Mouse (Mus musculus): ENCODE data around the gene Slc25a47.

GRCm38 (mm10) chr12:108896006-108896405 lies 60.2 kb downstream of the Slc25a47 start:
- TF ChIP-seq CTCF (IDR thresholded peaks at IDR 0.05; ENCODE audit: borderline replicate concordance, insufficient read depth, low read length) (peak; percentile 19; the same call in 1 of the 2 replicates), POLR2A (IDR thresholded peaks at IDR 0.05; ENCODE audit: low read depth, low read length) (no peak)

All from embryonic fibroblast, embryonic 13.5 days (primary cell).